Mouse (Mus musculus): ENCODE measurements around the gene 1110008P14Rik. TPM values are rescaled to one million over a fixed set of nuclear protein-coding genes. Genes with fewer than 3 reads are reported as not detected.
A peak's percentile ranks its signal among the peaks of the same experiment; 100 is the strongest.

The 1110008P14Rik gene
- polyA plus RNA-seq, 1 experiment from 2014 or later = 46.5 TPM

GRCm38 (mm10) chr2:32413936-32414335 is 32.2 kb upstream of the 1110008P14Rik start:
- Histone ChIP-seq H3K4me3 (ENCODE audit: low read length) (no peak overlapping the region), H3K27me3 (ENCODE audit: control insufficient read depth, insufficient read depth, low read length) (no peaks in the 10 kb centered on the region), H3K9me3 (replicated peaks; ENCODE audit: control insufficient read depth, low read length) (no peaks in the 10 kb centered on the region), H3K36me3 (ENCODE audit: control insufficient read depth, insufficient read depth) (peaks cover 27% of the 10 kb centered on the region), H3K4me2 (ENCODE audit: low read depth, low read length) (no peak overlapping the region), H3K27ac (ENCODE audit: low read length) (no peak overlapping the region), H3K9ac (ENCODE audit: low read length) (no peak overlapping the region), H3K4me1 (ENCODE audit: control insufficient read depth, insufficient read depth, low read length) (no peaks in the 10 kb centered on the region)
- 37% methylated on average over 5 of the region's 5 CpGs for WGBS
- ATAC-seq (replicated peaks; ENCODE audit: extremely low read depth, insufficient read depth, low FRiP score) = no peak

DNA sequence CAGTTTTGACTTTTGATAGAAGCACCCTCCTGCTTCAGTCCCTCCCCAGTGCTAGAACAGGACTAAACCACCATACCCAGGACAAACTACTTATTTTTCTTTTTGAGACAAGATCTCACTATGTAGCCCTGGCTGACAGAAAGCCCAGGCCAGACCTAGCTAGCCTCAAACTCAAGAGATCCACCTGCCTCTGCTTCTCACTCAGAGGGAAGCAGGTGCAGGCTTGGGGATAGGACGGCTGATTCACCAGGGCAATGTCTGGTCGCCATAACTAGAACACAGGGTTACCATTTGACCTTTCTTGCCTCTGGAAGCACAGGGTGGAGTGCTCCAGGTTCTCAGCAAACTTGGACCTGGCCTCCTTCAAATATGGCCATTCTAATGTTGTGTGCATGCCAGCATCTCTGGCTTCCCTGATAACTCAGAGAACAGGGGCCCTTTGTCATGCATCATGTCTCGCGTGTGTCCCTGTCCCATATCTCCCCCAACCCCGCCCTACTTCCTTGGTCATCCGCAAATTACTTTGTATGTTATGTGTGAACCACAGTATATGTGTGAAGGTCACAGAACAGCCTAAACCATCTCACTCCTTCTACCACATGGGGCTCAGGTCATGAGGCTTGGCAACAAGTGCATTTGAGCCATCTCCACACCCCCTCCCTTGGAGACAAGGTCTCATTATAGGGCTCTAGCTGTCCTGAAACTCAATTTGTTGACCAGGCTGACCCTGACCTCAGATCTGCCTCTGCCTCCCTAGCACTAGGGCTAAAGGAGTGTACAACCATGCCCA is 31.2 kb upstream of the 1110008P14Rik start:
- H3K4me3 ChIP-seq (ENCODE audit: low read length) = no peak overlapping the region
- WGBS = 81% methylated on average over 6 of the region's 6 CpGs
- no peak for ATAC-seq (replicated peaks; ENCODE audit: extremely low read depth, insufficient read depth, low FRiP score)
- H3K36me3 ChIP-seq (ENCODE audit: control insufficient read depth, insufficient read depth) = peaks cover 26% of the 10 kb centered on the region
- H3K27me3 ChIP-seq (ENCODE audit: control insufficient read depth, insufficient read depth, low read length) = no peaks in the 10 kb centered on the region
- H3K4me1 ChIP-seq (ENCODE audit: control insufficient read depth, insufficient read depth, low read length) = no peaks in the 10 kb centered on the region
- H3K4me2 ChIP-seq (ENCODE audit: low read depth, low read length) = no peak overlapping the region
- no peak overlapping the region for H3K27ac ChIP-seq (ENCODE audit: low read length)
- no peaks in the 10 kb centered on the region for H3K9me3 ChIP-seq (replicated peaks; ENCODE audit: control insufficient read depth, low read length)
- no peak overlapping the region for H3K9ac ChIP-seq (ENCODE audit: low read length)

DNA sequence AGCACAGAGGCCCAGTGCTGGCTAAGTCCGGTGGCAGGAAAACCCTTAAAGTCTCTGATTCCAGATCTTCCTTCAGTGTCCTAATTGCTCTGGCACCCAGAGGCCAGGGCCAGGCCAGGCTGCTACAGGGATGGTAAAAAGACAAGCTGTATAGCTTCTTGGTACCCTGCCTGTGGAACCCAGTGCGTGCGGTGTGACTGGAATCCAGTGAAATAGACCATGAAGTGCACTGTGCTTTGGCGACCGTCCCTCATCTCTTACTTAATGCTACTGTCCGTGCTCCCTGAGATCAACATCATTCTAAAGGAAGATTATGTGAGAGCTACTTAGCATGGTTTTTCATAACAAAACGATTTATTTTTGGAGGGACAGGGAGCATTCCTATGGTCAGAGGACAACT is 29.7 kb upstream of the 1110008P14Rik start:
- H3K9me3 ChIP-seq (replicated peaks; ENCODE audit: control insufficient read depth, low read length) = no peaks in the 10 kb centered on the region
- WGBS = 79% methylated on average over 7 of the region's 7 CpGs
- no peaks in the 10 kb centered on the region for H3K4me1 ChIP-seq (ENCODE audit: control insufficient read depth, insufficient read depth, low read length)
- H3K36me3 ChIP-seq (ENCODE audit: control insufficient read depth, insufficient read depth) = peaks cover 11% of the 10 kb centered on the region
- H3K4me3 ChIP-seq (ENCODE audit: low read length) = no peak overlapping the region
- H3K27ac ChIP-seq (ENCODE audit: low read length) = no peak overlapping the region
- no peak overlapping the region for H3K4me2 ChIP-seq (ENCODE audit: low read depth, low read length)
- no peaks in the 10 kb centered on the region for H3K27me3 ChIP-seq (ENCODE audit: control insufficient read depth, insufficient read depth, low read length)
- ATAC-seq (replicated peaks; ENCODE audit: extremely low read depth, insufficient read depth, low FRiP score) = no peak
- H3K9ac ChIP-seq (ENCODE audit: low read length) = no peak overlapping the region

GRCm38 (mm10) chr2:32408429-32409424 is 27.0 kb upstream of the 1110008P14Rik start:
- H3K36me3 ChIP-seq (ENCODE audit: control insufficient read depth, insufficient read depth) = no peaks in the 10 kb centered on the region
- H3K4me1 ChIP-seq (ENCODE audit: control insufficient read depth, insufficient read depth, low read length) = no peaks in the 10 kb centered on the region
- H3K9ac ChIP-seq (ENCODE audit: low read length) = no peak overlapping the region
- no peak for ATAC-seq (replicated peaks; ENCODE audit: extremely low read depth, insufficient read depth, low FRiP score)
- 61% methylated on average over 25 of the region's 25 CpGs for WGBS
- H3K4me2 ChIP-seq (ENCODE audit: low read depth, low read length) = no peak overlapping the region
- H3K27ac ChIP-seq (ENCODE audit: low read length) = no peak overlapping the region
- no peaks in the 10 kb centered on the region for H3K9me3 ChIP-seq (replicated peaks; ENCODE audit: control insufficient read depth, low read length)
- no peak overlapping the region for H3K4me3 ChIP-seq (ENCODE audit: low read length)
- no peaks in the 10 kb centered on the region for H3K27me3 ChIP-seq (ENCODE audit: control insufficient read depth, insufficient read depth, low read length)

DNA sequence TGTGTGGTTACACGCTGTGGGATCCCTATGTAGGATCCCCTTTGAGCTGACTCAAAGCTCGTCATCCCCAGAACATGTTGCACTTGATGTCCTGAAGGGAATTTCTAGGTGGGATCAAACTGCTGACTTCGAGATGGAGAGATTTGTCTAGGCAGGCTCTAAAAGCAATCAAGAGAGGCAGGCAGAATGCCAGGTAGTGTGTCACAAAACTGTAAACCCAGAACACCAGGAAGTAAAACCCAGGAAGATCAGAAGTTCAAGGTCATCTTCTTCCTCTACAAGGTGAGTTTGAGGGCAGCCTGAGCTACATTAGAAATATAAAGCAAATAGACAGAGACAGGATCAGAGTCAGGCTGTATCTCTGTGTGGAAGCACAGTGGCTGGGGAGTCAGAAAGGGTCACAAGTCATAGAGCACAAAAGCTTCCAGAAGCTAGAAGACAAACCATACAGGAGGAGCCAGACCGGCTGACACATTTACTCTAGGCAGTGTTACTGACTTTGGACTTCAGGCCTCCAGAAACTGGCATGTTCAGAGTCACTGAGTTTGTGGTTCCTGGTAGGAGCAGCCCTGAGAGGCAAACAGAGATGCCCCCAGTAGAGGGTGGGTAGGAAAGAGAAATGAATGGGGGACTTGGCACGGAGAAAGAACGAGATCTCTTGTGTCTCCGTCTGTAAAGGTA is 25.5 kb upstream of the 1110008P14Rik start:
- H3K4me1 ChIP-seq (ENCODE audit: control insufficient read depth, insufficient read depth, low read length) = no peaks in the 10 kb centered on the region
- H3K9ac ChIP-seq (ENCODE audit: low read length) = no peak overlapping the region
- no peak overlapping the region for H3K4me3 ChIP-seq (ENCODE audit: low read length)
- no peaks in the 10 kb centered on the region for H3K27me3 ChIP-seq (ENCODE audit: control insufficient read depth, insufficient read depth, low read length)
- H3K27ac ChIP-seq (ENCODE audit: low read length) = no peak overlapping the region
- peaks cover 2% of the 10 kb centered on the region; the same call in 1 of the 2 replicates for H3K36me3 ChIP-seq (ENCODE audit: control insufficient read depth, insufficient read depth)
- no peak for ATAC-seq (replicated peaks; ENCODE audit: extremely low read depth, insufficient read depth, low FRiP score)
- no peak overlapping the region for H3K4me2 ChIP-seq (ENCODE audit: low read depth, low read length)
- H3K9me3 ChIP-seq (replicated peaks; ENCODE audit: control insufficient read depth, low read length) = no peaks in the 10 kb centered on the region
- WGBS = 84% methylated on average over 7 of the region's 7 CpGs

DNA sequence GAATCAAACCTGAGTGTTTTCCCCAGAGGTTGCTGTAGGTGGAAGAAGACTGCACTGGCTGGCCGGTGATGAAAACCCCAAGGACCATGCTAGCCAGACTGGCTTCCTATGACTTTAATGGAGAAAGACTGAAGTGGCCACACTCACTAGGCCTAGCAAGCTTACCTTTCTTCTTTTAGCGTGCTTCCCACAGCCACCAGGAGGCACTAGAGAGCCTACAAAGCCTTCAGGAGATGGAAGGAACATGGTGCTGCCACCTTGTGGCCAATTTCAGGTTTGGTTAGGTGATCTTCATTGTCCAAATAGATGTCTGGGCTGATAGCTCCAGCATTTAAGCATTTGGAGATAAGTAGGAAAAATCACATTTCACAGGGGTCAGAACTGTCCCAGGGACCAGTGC is 22.9 kb upstream of the 1110008P14Rik start:
- Histone ChIP-seq H3K9ac (ENCODE audit: low read length) (no peak overlapping the region), H3K4me3 (ENCODE audit: low read length) (no peak overlapping the region), H3K4me2 (ENCODE audit: low read depth, low read length) (no peak overlapping the region), H3K4me1 (ENCODE audit: control insufficient read depth, insufficient read depth, low read length) (no peaks in the 10 kb centered on the region), H3K27me3 (ENCODE audit: control insufficient read depth, insufficient read depth, low read length) (no peaks in the 10 kb centered on the region), H3K27ac (ENCODE audit: low read length) (no peak overlapping the region), H3K9me3 (replicated peaks; ENCODE audit: control insufficient read depth, low read length) (no peaks in the 10 kb centered on the region), H3K36me3 (ENCODE audit: control insufficient read depth, insufficient read depth) (peaks cover 16% of the 10 kb centered on the region)
- 9% methylated on average over 2 of the region's 2 CpGs for WGBS
- no peak for ATAC-seq (replicated peaks; ENCODE audit: extremely low read depth, insufficient read depth, low FRiP score)

DNA sequence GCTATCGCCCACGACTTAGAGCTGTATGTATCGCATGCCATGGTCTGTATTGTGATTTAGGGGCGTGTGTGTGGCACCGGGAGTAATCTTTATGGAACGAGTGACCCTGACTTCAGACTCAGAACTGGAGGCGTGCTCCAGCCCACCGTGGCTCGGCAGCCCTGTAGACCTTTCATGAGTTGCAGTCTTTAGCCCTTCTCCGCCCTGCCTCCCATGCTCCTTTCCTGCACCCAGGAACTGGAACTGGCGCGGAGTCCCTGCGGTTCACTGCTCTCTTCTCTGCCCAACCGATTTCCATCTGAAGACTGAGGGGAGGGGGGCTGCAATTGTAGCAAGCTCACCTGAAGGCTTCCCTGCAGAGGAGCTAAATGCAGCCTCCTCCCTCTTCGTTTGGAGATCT is 15.0 kb upstream of the 1110008P14Rik start:
- H3K4me1 ChIP-seq (ENCODE audit: control insufficient read depth, insufficient read depth, low read length) = peaks cover 14% of the 10 kb centered on the region
- H3K4me2 ChIP-seq (ENCODE audit: low read depth, low read length) = peak overlapping the region; percentile 91
- H3K27me3 ChIP-seq (ENCODE audit: control insufficient read depth, insufficient read depth, low read length) = no peaks in the 10 kb centered on the region
- peak overlapping the region; percentile 91 for H3K9ac ChIP-seq (ENCODE audit: low read length)
- WGBS = 0% methylated on average over 15 of the region's 15 CpGs
- peak overlapping the region; percentile 90 for H3K27ac ChIP-seq (ENCODE audit: low read length)
- H3K36me3 ChIP-seq (ENCODE audit: control insufficient read depth, insufficient read depth) = peaks cover 10% of the 10 kb centered on the region
- no peak for ATAC-seq (replicated peaks; ENCODE audit: extremely low read depth, insufficient read depth, low FRiP score)
- peak overlapping the region; percentile 87 for H3K4me3 ChIP-seq (ENCODE audit: low read length)
- H3K9me3 ChIP-seq (replicated peaks; ENCODE audit: control insufficient read depth, low read length) = no peaks in the 10 kb centered on the region

GRCm38 (mm10) chr2:32395946-32396621 is 14.3 kb upstream of the 1110008P14Rik start:
- Histone ChIP-seq H3K27ac (ENCODE audit: low read length) (peak overlapping the region; percentile 90), H3K36me3 (ENCODE audit: control insufficient read depth, insufficient read depth) (peaks cover 6% of the 10 kb centered on the region), H3K9ac (ENCODE audit: low read length) (peak overlapping the region; percentile 91), H3K9me3 (replicated peaks; ENCODE audit: control insufficient read depth, low read length) (no peaks in the 10 kb centered on the region), H3K4me1 (ENCODE audit: control insufficient read depth, insufficient read depth, low read length) (peaks cover 14% of the 10 kb centered on the region), H3K27me3 (ENCODE audit: control insufficient read depth, insufficient read depth, low read length) (no peaks in the 10 kb centered on the region), H3K4me2 (ENCODE audit: low read depth, low read length) (peak overlapping the region; percentile 91), H3K4me3 (ENCODE audit: low read length) (peak overlapping the region; percentile 87)
- peak; percentile 93 for ATAC-seq (replicated peaks; ENCODE audit: extremely low read depth, insufficient read depth, low FRiP score)
- under 1% methylated on average over 59 of the region's 59 CpGs for WGBS

All from heart, embryonic 16.5 days (tissue).